Mouse (Mus musculus): ENCODE measurements around the gene Zbtb16. TPM values are rescaled to one million over a fixed set of nuclear protein-coding genes. Genes with fewer than 3 reads are reported as not detected.

The Zbtb16 gene
- total RNA-seq, 4 experiments from 2014 or later = 35.2 to 79.6 (median 54.4) TPM

GRCm38 (mm10) chr9:48801322-48801721, 34.7 kb downstream of the Zbtb16 start:
- no peak for DNase-seq

GRCm38 (mm10) chr9:48800627-48801026, 35.4 kb downstream of the Zbtb16 start:
- no peak for DNase-seq

GRCm38 (mm10) chr9:48798044-48798443, 38.0 kb downstream of the Zbtb16 start:
- no peak for DNase-seq

- DNase-seq = no peak
These were observed 39.7 kb downstream of the Zbtb16 start for GRCm38 (mm10) chr9:48796267-48796822.

GRCm38 (mm10) chr9:48795740-48796139, 40.3 kb downstream of the Zbtb16 start:
- no peak for DNase-seq

- DNase-seq = no peak
These were observed 40.9 kb downstream of the Zbtb16 start for GRCm38 (mm10) chr9:48795095-48795494.

GRCm38 (mm10) chr9:48794463-48794862, 41.6 kb downstream of the Zbtb16 start:
- DNase-seq = no peak

- DNase-seq = no peak
These were observed 42.3 kb downstream of the Zbtb16 start for GRCm38 (mm10) chr9:48793638-48794188.

- DNase-seq = no peak
These were observed 45.4 kb downstream of the Zbtb16 start for GRCm38 (mm10) chr9:48790575-48790974.

- no peak for DNase-seq
These were observed 48.1 kb downstream of the Zbtb16 start for GRCm38 (mm10) chr9:48787906-48788410.

GRCm38 (mm10) chr9:48787321-48787720, 48.7 kb downstream of the Zbtb16 start:
- DNase-seq = no peak

- DNase-seq = peak; percentile 20
These were observed 49.2 kb downstream of the Zbtb16 start for GRCm38 (mm10) chr9:48786814-48787213.

GRCm38 (mm10) chr9:48784937-48785336, 51.1 kb downstream of the Zbtb16 start:
- DNase-seq = no peak

- no peak for DNase-seq
These were observed 52.7 kb downstream of the Zbtb16 start for GRCm38 (mm10) chr9:48783292-48783691.

GRCm38 (mm10) chr9:48782284-48783060, 53.5 kb downstream of the Zbtb16 start:
- no peak for DNase-seq

GRCm38 (mm10) chr9:48776268-48776667, 59.8 kb downstream of the Zbtb16 start:
- no peak for DNase-seq

GRCm38 (mm10) chr9:48775561-48775960, 60.5 kb downstream of the Zbtb16 start:
- no peak for DNase-seq

- no peak for DNase-seq
These were observed 62.3 kb downstream of the Zbtb16 start for GRCm38 (mm10) chr9:48773710-48774109.

GRCm38 (mm10) chr9:48773130-48773529, 62.9 kb downstream of the Zbtb16 start:
- no peak for DNase-seq

- no peak for DNase-seq
These were observed 64.5 kb downstream of the Zbtb16 start for GRCm38 (mm10) chr9:48771504-48771903.

- no peak for DNase-seq
These were observed 67.1 kb downstream of the Zbtb16 start for GRCm38 (mm10) chr9:48768965-48769364.

- no peak for DNase-seq
These were observed 68.2 kb downstream of the Zbtb16 start for GRCm38 (mm10) chr9:48767666-48768432.

GRCm38 (mm10) chr9:48765927-48766326, 70.1 kb downstream of the Zbtb16 start:
- no peak for DNase-seq

Measured in adrenal gland, adult 8-10 months (tissue).